In the genomic region with DNA sequence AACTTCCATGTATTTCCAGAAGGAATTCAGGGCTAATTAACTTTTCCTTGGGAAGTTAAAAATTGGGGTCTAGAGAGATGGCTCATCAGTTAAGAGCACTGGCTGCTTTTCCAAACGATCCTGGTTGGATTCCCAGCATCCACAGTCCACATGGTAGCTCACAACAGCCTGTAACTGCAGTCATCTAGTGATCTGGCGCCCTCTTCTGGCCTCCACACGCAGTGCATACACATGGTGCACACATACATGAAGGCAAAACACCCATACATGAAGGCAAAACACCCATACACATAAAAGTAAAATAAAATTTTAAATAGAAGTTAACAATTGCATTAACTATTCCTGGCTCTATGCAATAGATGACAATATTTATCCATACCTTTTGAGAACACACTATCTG, we compare ENCODE assay signal across 14 mouse cellular contexts. TPM values are rescaled to one million over a fixed set of nuclear protein-coding genes. Genes with fewer than 3 reads are reported as not detected.
DNase-seq lines count a peak whose midpoint lies in the region; ATAC-seq and TF ChIP-seq lines count a peak whose summit lies in the region.
"Had no signal": no experiment of that assay in that cellular context is flagged by ENCODE, and none has a peak within 500 bp of the region (broad histone marks: within the 10 kb centered on the region; RNA-seq: fewer than 3 reads in every experiment).

No protein-coding gene starts in this region.

- H3K4me3 ChIP-seq in intestine, postnatal 0 days (ENCODE audit: low read depth, low read length) = no peak overlapping the region
- H3K4me3 ChIP-seq in intestine, embryonic 15.5 days (replicated peaks) = no peak overlapping the region
- no peak overlapping the region for H3K4me3 ChIP-seq in thymus, adult 2 months (ENCODE audit: control insufficient read depth, insufficient read depth, low read length)
- H3K4me3 ChIP-seq: embryonic facial prominence, embryonic 13.5 days; forebrain, embryonic 15.5 days had no signal

- no peaks in the 10 kb centered on the region for H3K36me3 ChIP-seq in intestine, postnatal 0 days (ENCODE audit: control insufficient read depth, insufficient read depth)
- H3K36me3 ChIP-seq in intestine, embryonic 15.5 days = no peaks in the 10 kb centered on the region
- no peaks in the 10 kb centered on the region for H3K36me3 ChIP-seq in thymus, adult 2 months (ENCODE audit: control insufficient read depth, insufficient read depth, low read length)
- H3K36me3 ChIP-seq: embryonic facial prominence, embryonic 13.5 days; forebrain, embryonic 15.5 days had no signal

- 50% methylated on average over 3 of the region's 3 CpGs for WGBS in intestine, postnatal 0 days
- 54% methylated on average over 3 of the region's 3 CpGs for WGBS in intestine, embryonic 15.5 days
- 82% methylated on average over 3 of the region's 3 CpGs for WGBS in thymus, adult 2 months

- no peak overlapping the region for H3K4me2 ChIP-seq in intestine, postnatal 0 days (replicated peaks; ENCODE audit: low read depth)
- H3K4me2 ChIP-seq in intestine, embryonic 15.5 days (replicated peaks) = no peak overlapping the region
- H3K4me2 ChIP-seq: embryonic facial prominence, embryonic 13.5 days; forebrain, embryonic 15.5 days had no signal

- no peak for TF ChIP-seq POLR2A in thymus, adult 2 months (IDR thresholded peaks at IDR 0.05; ENCODE audit: control insufficient read depth, extremely low read depth, insufficient read depth, low read length, poor library complexity)

- H3K27me3 ChIP-seq in intestine, postnatal 0 days (replicated peaks; ENCODE audit: control insufficient read depth, insufficient read depth, low read length) = no peaks in the 10 kb centered on the region
- no peaks in the 10 kb centered on the region for H3K27me3 ChIP-seq in intestine, embryonic 15.5 days (replicated peaks)
- no peaks in the 10 kb centered on the region for H3K27me3 ChIP-seq in thymus, adult 2 months (ENCODE audit: control insufficient read depth, insufficient read depth, low read length)
- H3K27me3 ChIP-seq: embryonic facial prominence, embryonic 13.5 days; forebrain, embryonic 15.5 days had no signal

- H3K27ac ChIP-seq in intestine, postnatal 0 days (ENCODE audit: low read depth, low read length) = no peak overlapping the region
- no peak overlapping the region for H3K27ac ChIP-seq in intestine, embryonic 15.5 days
- no peak overlapping the region for H3K27ac ChIP-seq in thymus, adult 2 months (ENCODE audit: control insufficient read depth, insufficient read depth, low read length)
- H3K27ac ChIP-seq: embryonic facial prominence, embryonic 13.5 days; forebrain, embryonic 15.5 days had no signal

- peak; percentile 48 for TF ChIP-seq CTCF in intestine, postnatal 0 days (IDR thresholded peaks at IDR 0.05; ENCODE audit: low read depth)
- no peak for TF ChIP-seq CTCF in thymus, adult 2 months (IDR thresholded peaks at IDR 0.05; ENCODE audit: borderline replicate concordance, control insufficient read depth, extremely low read depth, insufficient read depth, low read length, poor library complexity)

- no peak for ATAC-seq in intestine, postnatal 0 days
- ATAC-seq in intestine, embryonic 15.5 days = no peak
- ATAC-seq: forebrain, embryonic 15.5 days had no signal

- DNase-seq in thymus, adult 2 months = peak; percentile 10
- no peak for DNase-seq in thymus, postnatal 25 days
- peak; percentile 87 for DNase-seq in ZHBTc4 (ENCODE audit: low read depth, low spot score)
- DNase-seq in thymus, postnatal 4 days = peak; percentile 60
- no peak for DNase-seq in adrenal gland, postnatal 14 days
- no peak for DNase-seq in kidney, postnatal 10 days
- DNase-seq: adrenal gland, postnatal 36 days; cerebellum, adult 9-11 months; heart, postnatal 4 days; midbrain, embryonic 14.5 days had no signal

- H3K9ac ChIP-seq in intestine, postnatal 0 days (ENCODE audit: low read depth, low read length) = no peak overlapping the region
- H3K9ac ChIP-seq in intestine, embryonic 15.5 days = no peak overlapping the region
- H3K9ac ChIP-seq: embryonic facial prominence, embryonic 13.5 days; forebrain, embryonic 15.5 days had no signal

- H3K9me3 ChIP-seq in intestine, postnatal 0 days (ENCODE audit: control insufficient read depth) = no peaks in the 10 kb centered on the region
- H3K9me3 ChIP-seq in intestine, embryonic 15.5 days = no peaks in the 10 kb centered on the region
- H3K9me3 ChIP-seq: embryonic facial prominence, embryonic 13.5 days; forebrain, embryonic 15.5 days had no signal

- no peaks in the 10 kb centered on the region for H3K4me1 ChIP-seq in intestine, postnatal 0 days (replicated peaks; ENCODE audit: control insufficient read depth, insufficient read depth, low read length)
- H3K4me1 ChIP-seq in intestine, embryonic 15.5 days (replicated peaks) = peaks cover 2% of the 10 kb centered on the region; the same call in 1 of the 2 replicates
- no peaks in the 10 kb centered on the region for H3K4me1 ChIP-seq in thymus, adult 2 months (replicated peaks; ENCODE audit: control insufficient read depth, insufficient read depth, low read length)

RNA-seq across cellular contexts. Expression of gene Senp1, which starts 3.4 kb away (rescaled TPM):
- polyA plus RNA-seq in intestine, postnatal 0 days (2015; fragmentation: Nextera tagmentation; extraction: Ambion mirVana) = 7.3 and 8.6 TPM in 2 replicates
- polyA plus RNA-seq in intestine, embryonic 15.5 days (2015; fragmentation: Nextera tagmentation; extraction: Ambion mirVana) = 26.5 and 27.4 TPM in 2 replicates
- polyA plus RNA-seq in thymus, adult 2 months (2012; rRNA removed) = 42.5 and 43.6 TPM in 2 replicates
- total RNA-seq in adrenal gland, postnatal 14 days (2021) = 17.6 and 21.1 TPM in 2 replicates

RNA-seq across cellular contexts. Expression of gene Pfkm, which starts 4.6 kb away (rescaled TPM):
- 15.6 and 17.3 TPM in 2 replicates for polyA plus RNA-seq in intestine, postnatal 0 days (2015; fragmentation: Nextera tagmentation; extraction: Ambion mirVana)
- 27.9 and 28.4 TPM in 2 replicates for polyA plus RNA-seq in intestine, embryonic 15.5 days (2015; fragmentation: Nextera tagmentation; extraction: Ambion mirVana)
- 24.3 and 44.9 TPM in 2 replicates for polyA plus RNA-seq in thymus, adult 2 months (2012; rRNA removed)
- 66.1 and 72.0 TPM in 2 replicates for total RNA-seq in adrenal gland, postnatal 14 days (2021)

Comparison
In these comparisons a context has a peak if more than half of its experiments do, and no peak if none do; other contexts are left out.
1. DNase-seq: peak in thymus, adult 2 months (single experiment), ZHBTc4 (single experiment) and thymus, postnatal 4 days (single experiment); none in thymus, postnatal 25 days (single experiment), adrenal gland, postnatal 14 days (single experiment) and kidney, postnatal 10 days (single experiment).